Mouse (Mus musculus): Measurements from ENCODE around the gene 4931422A03Rik.
"Not testable (repeated sequence)": the region's sequence is repeated elsewhere in the genome, so short reads cannot be mapped to it uniquely, and the experiment has no call there.

4931422A03Rik gene

GRCm38 (mm10) chr2:104027458-104028138, 563 bp downstream of the 4931422A03Rik start, which contains the start of gene Fbxo3:
Gene Fbxo3 (plus strand): TSS chr2:104027721.
- in situ Hi-C loops (cut with MboI, MseI) = no loop called here

GRCm38 (mm10) chr2:104024656-104025055, 3.5 kb downstream of the 4931422A03Rik start:
- in situ Hi-C loops (cut with MboI, MseI) = no loop called here

- in situ Hi-C loops (cut with MboI, MseI) = no loop called here
These were observed 5.1 kb downstream of the 4931422A03Rik start for GRCm38 (mm10) chr2:104023096-104023495.

- in situ Hi-C loops (cut with MboI, MseI) = not testable (repeated sequence)
These were observed 19.3 kb downstream of the 4931422A03Rik start for GRCm38 (mm10) chr2:104008853-104009252.

GRCm38 (mm10) chr2:104007793-104008519, 20.2 kb downstream of the 4931422A03Rik start:
- in situ Hi-C loops (cut with MboI, MseI) = no loop called here

- in situ Hi-C loops (cut with MboI, MseI) = no loop called here
These were observed 25.3 kb downstream of the 4931422A03Rik start for GRCm38 (mm10) chr2:104002711-104003413.

GRCm38 (mm10) chr2:104001861-104002260, 26.3 kb downstream of the 4931422A03Rik start:
- in situ Hi-C loops (cut with MboI, MseI) = no loop called here

GRCm38 (mm10) chr2:104001076-104001475, 27.1 kb downstream of the 4931422A03Rik start:
- in situ Hi-C loops (cut with MboI, MseI) = no loop called here

- in situ Hi-C loops (cut with MboI, MseI) = no loop called here
These were observed 35.4 kb downstream of the 4931422A03Rik start for GRCm38 (mm10) chr2:103992618-103993332.

- in situ Hi-C loops (cut with MboI, MseI) = no loop called here
These were observed 36.0 kb downstream of the 4931422A03Rik start for GRCm38 (mm10) chr2:103992162-103992561.

GRCm38 (mm10) chr2:103991303-103991702, 36.9 kb downstream of the 4931422A03Rik start:
- in situ Hi-C loops (cut with MboI, MseI) = no loop called here

GRCm38 (mm10) chr2:103989724-103990123, 38.4 kb downstream of the 4931422A03Rik start:
- in situ Hi-C loops (cut with MboI, MseI) = no loop called here

- in situ Hi-C loops (cut with MboI, MseI) = not testable (repeated sequence)
These were observed 40.6 kb downstream of the 4931422A03Rik start for GRCm38 (mm10) chr2:103987595-103987994.

- in situ Hi-C loops (cut with MboI, MseI) = loop anchor here (5.0 kb wide), 1 partner anchor 106 kb away; no protein-coding TSS in a partner anchor
These were observed 45.0 kb downstream of the 4931422A03Rik start for GRCm38 (mm10) chr2:103983146-103983545.

GRCm38 (mm10) chr2:103982250-103982649, 45.9 kb downstream of the 4931422A03Rik start:
- in situ Hi-C loops (cut with MboI, MseI) = loop anchor here (5.0 kb wide), 1 partner anchor 105 kb away; no protein-coding TSS in a partner anchor

- in situ Hi-C loops (cut with MboI, MseI) = no loop called here
These were observed 50.4 kb downstream of the 4931422A03Rik start for GRCm38 (mm10) chr2:103977716-103978115.

- in situ Hi-C loops (cut with MboI, MseI) = no loop called here
These were observed 50.9 kb downstream of the 4931422A03Rik start for GRCm38 (mm10) chr2:103977216-103977615.

- in situ Hi-C loops (cut with MboI, MseI) = no loop called here
These were observed 52.3 kb downstream of the 4931422A03Rik start for GRCm38 (mm10) chr2:103975904-103976303.

GRCm38 (mm10) chr2:103971838-103972237, 56.3 kb downstream of the 4931422A03Rik start:
- in situ Hi-C loops (cut with MboI, MseI) = no loop called here

- in situ Hi-C loops (cut with MboI, MseI) = no loop called here
These were observed 57.1 kb downstream of the 4931422A03Rik start for GRCm38 (mm10) chr2:103970791-103971649.
